Mouse (Mus musculus) bone marrow macrophage, adult 2 months (primary cell): ENCODE results near the gene 1700029P11Rik.

Experiments
- CTCF ChIP-seq: IDR thresholded peaks from 2 replicates; pipeline ENCODE4 v1.5.1; 2012; ENCODE audit warnings: low read depth, mild to moderate bottlenecking, low read length, moderate library complexity
- POLR2A ChIP-seq: IDR thresholded peaks from 2 replicates; pipeline ENCODE4 v1.6.1; 2012; ENCODE audit warnings: mild to moderate bottlenecking, low read depth, low read length, borderline replicate concordance

DNA sequence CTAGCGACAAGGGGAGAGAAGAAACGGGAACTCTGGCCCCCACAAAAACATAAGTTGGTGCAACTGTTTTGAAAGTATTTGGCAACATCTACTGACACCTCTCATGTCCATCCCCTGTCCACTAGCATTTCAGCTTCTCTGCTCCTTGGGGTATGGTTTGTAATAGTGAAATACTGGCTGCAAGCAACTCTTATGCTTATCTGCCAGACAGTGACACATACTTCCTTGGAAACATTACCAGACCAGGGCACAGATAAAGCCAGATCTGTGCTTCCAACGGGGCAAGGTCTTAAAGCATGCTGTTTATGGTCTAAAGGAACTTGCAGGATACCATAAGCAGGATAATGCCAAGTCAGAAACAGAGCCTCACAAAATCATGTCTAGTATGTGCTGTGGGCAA lies 21.4 kb upstream of the 1700029P11Rik start:
- TF ChIP-seq POLR2A (no peak), CTCF (no peak)
